Mouse (Mus musculus) intestine, embryonic 15.5 days (tissue): ENCODE results near the gene Secisbp2. TPM values are rescaled to one million over a fixed set of nuclear protein-coding genes. Genes with fewer than 3 reads are reported as not detected.

Experiments used
- ATAC-seq: fragments of 200-750 bp; cut with Nextera tagmentation; 2 replicates; pipeline ENCODE4 v1.8.0; 2017; ENCODE audit warnings: moderate TSS enrichment, moderate library complexity
- H3K27ac ChIP-seq: fragments of 300-500 bp; sonication (generic); 2 replicates; pipeline ENCODE4 v1.5.1; 2015; ENCODE audit warnings: mild to moderate bottlenecking, inconsistent platforms
- H3K27me3 ChIP-seq: fragments of 300-500 bp; sonication (generic); replicated peaks from 2 replicates; pipeline ENCODE4 v1.6.1; 2015; ENCODE audit warnings: inconsistent platforms
- H3K36me3 ChIP-seq: fragments of 300-500 bp; sonication (generic); 2 replicates; pipeline ENCODE4 v1.6.1; 2015; ENCODE audit warnings: inconsistent platforms
- H3K4me1 ChIP-seq: fragments of 300-500 bp; sonication (generic); replicated peaks from 2 replicates; pipeline ENCODE4 v1.6.1; 2015; ENCODE audit warnings: inconsistent platforms
- H3K4me2 ChIP-seq: fragments of 300-500 bp; sonication (generic); replicated peaks from 2 replicates; pipeline ENCODE4 v1.6.1; 2015; ENCODE audit warnings: mild to moderate bottlenecking, inconsistent platforms
- H3K4me3 ChIP-seq: fragments of 300-500 bp; sonication (generic); replicated peaks from 2 replicates; pipeline ENCODE4 v1.5.1; 2015; ENCODE audit warnings: inconsistent platforms
- H3K9ac ChIP-seq: fragments of 300-500 bp; sonication (generic); 2 replicates; pipeline ENCODE4 v1.6.1; 2015; ENCODE audit warnings: inconsistent platforms
- H3K9me3 ChIP-seq: fragments of 300-500 bp; sonication (generic); 2 replicates; pipeline ENCODE4 v1.6.1; 2016; ENCODE audit warnings: inconsistent platforms
- WGBS: fragments of 180-500 bp; shearing (Covaris S2); methylation state at CpG from one replicate; pipeline ENCODE4 v1.1.7; 2015; 5-methylcytosine and 5-hydroxymethylcytosine counted together
- polyA plus RNA-seq: library from polyadenylated mRNA; unstranded; fragments of >200 nt; fragmentation: Nextera tagmentation; extraction: Ambion mirVana; gene quantifications from 2 replicates; pipeline ENCODE4 v1.2.1, GENCODE M21; 2015

The Secisbp2 gene
- polyA plus RNA-seq, 1 experiment from 2014 or later: 28.0 TPM

DNA sequence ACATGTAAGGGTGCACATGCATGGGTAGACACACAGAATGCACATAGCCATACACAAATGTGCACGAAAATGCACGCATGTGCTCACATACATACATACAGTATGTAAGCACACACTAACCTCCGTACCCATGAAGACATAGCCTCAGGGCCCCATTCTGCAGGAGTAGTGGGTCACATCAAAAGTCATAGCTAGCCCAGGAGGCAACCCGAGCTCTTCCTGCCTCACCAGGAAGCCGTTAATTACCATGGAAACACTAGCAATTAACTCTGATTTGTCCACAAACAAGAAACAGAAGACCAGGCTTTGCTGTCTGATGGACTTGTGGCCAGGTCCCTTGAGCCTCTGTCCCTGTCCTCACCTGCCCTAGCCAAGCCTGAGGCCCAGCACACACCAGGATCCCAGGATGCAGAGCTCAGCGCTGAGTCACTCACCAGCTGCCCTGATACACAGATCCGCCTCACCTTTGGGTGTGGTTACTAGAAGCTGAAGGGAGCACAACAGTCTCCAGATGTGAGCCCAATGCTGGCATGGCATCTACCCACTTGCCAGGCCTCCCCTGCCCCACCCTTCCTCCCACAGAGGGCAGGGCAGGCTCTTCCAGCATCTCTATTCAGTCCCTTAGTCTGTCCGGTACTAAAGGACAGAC is 74.6 kb downstream of the Secisbp2 start:
- H3K9ac ChIP-seq: no peak overlapping the region
- no peak overlapping the region for H3K4me2 ChIP-seq
- H3K36me3 ChIP-seq: no peaks in the 10 kb centered on the region
- 61% methylated on average over 8 of the region's 8 CpGs for WGBS
- H3K4me3 ChIP-seq: no peak overlapping the region
- no peaks in the 10 kb centered on the region for H3K9me3 ChIP-seq
- no peak overlapping the region for H3K27ac ChIP-seq
- peak; percentile 50; the same call in 1 of the 2 replicates for ATAC-seq
- peaks cover 5% of the 10 kb centered on the region for H3K4me1 ChIP-seq
- no peaks in the 10 kb centered on the region for H3K27me3 ChIP-seq

GRCm38 (mm10) chr13:51727364-51727763 is 75.9 kb downstream of the Secisbp2 start:
- Histone ChIP-seq H3K27ac (no peak overlapping the region), H3K27me3 (no peaks in the 10 kb centered on the region), H3K4me2 (no peak overlapping the region), H3K9me3 (no peaks in the 10 kb centered on the region), H3K36me3 (no peaks in the 10 kb centered on the region), H3K4me1 (peaks cover 5% of the 10 kb centered on the region), H3K4me3 (no peak overlapping the region), H3K9ac (no peak overlapping the region)
- 62% methylated on average over 7 of the region's 7 CpGs for WGBS
- no peak for ATAC-seq

GRCm38 (mm10) chr13:51729887-51730361 is 78.4 kb downstream of the Secisbp2 start:
- H3K27ac ChIP-seq: no peak overlapping the region
- no peak overlapping the region for H3K4me3 ChIP-seq
- no peaks in the 10 kb centered on the region for H3K9me3 ChIP-seq
- H3K9ac ChIP-seq: no peak overlapping the region
- no peak overlapping the region for H3K4me2 ChIP-seq
- no peaks in the 10 kb centered on the region for H3K36me3 ChIP-seq
- ATAC-seq: peak; percentile 52; the same call in 1 of the 2 replicates
- peaks cover 5% of the 10 kb centered on the region for H3K4me1 ChIP-seq
- H3K27me3 ChIP-seq: no peaks in the 10 kb centered on the region
- WGBS: 14% methylated on average over 4 of the region's 4 CpGs

- Histone ChIP-seq H3K4me3 (no peak overlapping the region), H3K36me3 (no peaks in the 10 kb centered on the region), H3K9me3 (no peaks in the 10 kb centered on the region), H3K27me3 (no peaks in the 10 kb centered on the region), H3K9ac (no peak overlapping the region), H3K27ac (no peak overlapping the region), H3K4me1 (no peaks in the 10 kb centered on the region), H3K4me2 (no peak overlapping the region)
- ATAC-seq: no peak
- 92% methylated on average over 7 of the region's 7 CpGs for WGBS
Observed at GRCm38 (mm10) chr13:51731474-51731873, 80.0 kb downstream of the Secisbp2 start.

DNA sequence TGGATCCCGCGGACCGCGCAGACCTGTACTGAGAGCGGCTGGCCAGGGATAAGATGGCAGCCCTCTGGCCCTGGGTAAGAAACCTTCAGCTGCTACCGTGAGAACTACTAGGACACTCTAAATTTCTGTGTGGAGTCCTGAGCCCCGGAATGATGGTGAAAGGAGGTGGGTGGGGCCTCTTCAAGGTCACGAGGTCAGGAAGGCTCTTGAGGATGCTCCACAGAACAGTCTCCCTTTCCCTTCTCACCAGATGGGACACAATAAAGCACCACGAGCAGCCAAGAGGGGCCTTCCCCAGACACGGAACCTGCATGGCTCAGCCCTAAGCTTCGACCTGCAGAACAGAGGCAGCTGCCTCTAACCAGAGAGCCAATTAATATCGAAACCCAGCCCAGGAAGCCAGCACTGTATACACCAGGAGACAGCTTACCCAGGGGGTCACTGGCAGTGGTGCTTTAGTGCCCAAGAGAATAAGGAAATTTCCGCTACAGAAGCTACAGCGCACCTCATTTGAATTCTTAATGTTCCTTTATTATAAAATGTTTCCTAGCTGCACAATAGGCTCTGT is 80.7 kb downstream of the Secisbp2 start:
- no peaks in the 10 kb centered on the region for H3K9me3 ChIP-seq
- no peaks in the 10 kb centered on the region for H3K4me1 ChIP-seq
- WGBS: 71% methylated on average over 14 of the region's 14 CpGs
- H3K4me2 ChIP-seq: no peak overlapping the region
- no peak overlapping the region for H3K4me3 ChIP-seq
- ATAC-seq: no peak
- no peak overlapping the region for H3K9ac ChIP-seq
- no peaks in the 10 kb centered on the region for H3K27me3 ChIP-seq
- H3K36me3 ChIP-seq: no peaks in the 10 kb centered on the region
- H3K27ac ChIP-seq: no peak overlapping the region

Other genes starting within 250 kb of the Secisbp2 start
- 42.3 and 46.6 TPM in 2 replicates for gene S1pr3, start 243.1 kb upstream of the Secisbp2 start, polyA plus RNA-seq
- gene Shc3, start 82.3 kb upstream of the Secisbp2 start, polyA plus RNA-seq: 0.28 and 0.34 TPM in 2 replicates
- gene Cks2, start 6.5 kb upstream of the Secisbp2 start, polyA plus RNA-seq: 304 and 333 TPM in 2 replicates
- gene Sema4d, start 142.1 kb downstream of the Secisbp2 start, polyA plus RNA-seq: 6.2 and 7.0 TPM in 2 replicates
- 35.4 and 36.3 TPM in 2 replicates for gene Gadd45g, start 195.0 kb downstream of the Secisbp2 start, polyA plus RNA-seq